Comparison of ENCODE assay signal across 27 mouse cellular contexts in genomic region chr4:63251760-63252159, GRCm38 (mm10). TPM values are rescaled to one million over a fixed set of nuclear protein-coding genes. Genes with fewer than 3 reads are reported as not detected.
DNase-seq lines count a peak whose midpoint lies in the region; ATAC-seq lines count a peak whose summit lies in the region.
"Had no signal": no experiment of that assay in that cellular context is flagged by ENCODE, and none has a peak within 500 bp of the region (broad histone marks: within the 10 kb centered on the region; RNA-seq: fewer than 3 reads in every experiment).

No protein-coding gene starts in this region.

- H3K27ac ChIP-seq in hindbrain, embryonic 13.5 days, result 0 out of 2 replicates have a peak overlapping the region, but pooled peaks have one; percentile 25
- no peak overlapping the region for H3K27ac ChIP-seq in hindbrain, embryonic 14.5 days
- H3K27ac ChIP-seq: forebrain, embryonic 12.5 days; kidney, embryonic 15.5 days; limb, embryonic 12.5 days; liver, embryonic 14.5 days; midbrain, embryonic 15.5 days; neural tube, embryonic 12.5 days had no signal

- 60% methylated on average over 11 of the region's 11 CpGs for WGBS in hindbrain, embryonic 13.5 days
- WGBS in hindbrain, embryonic 14.5 days, result 66% methylated on average over 11 of the region's 11 CpGs

- no peak overlapping the region for H3K9ac ChIP-seq in hindbrain, embryonic 13.5 days
- H3K9ac ChIP-seq in hindbrain, embryonic 14.5 days, result no peak overlapping the region
- H3K9ac ChIP-seq: forebrain, embryonic 12.5 days; kidney, embryonic 15.5 days; limb, embryonic 12.5 days; liver, embryonic 14.5 days; lung, embryonic 14.5 days; midbrain, embryonic 15.5 days; neural tube, embryonic 12.5 days had no signal

- ATAC-seq in hindbrain, embryonic 13.5 days (ENCODE audit: low FRiP score), result no peak
- no peak for ATAC-seq in hindbrain, embryonic 14.5 days (ENCODE audit: low FRiP score)
- ATAC-seq: midbrain, embryonic 15.5 days had no signal

- DNase-seq in hindbrain, embryonic 14.5 days (ENCODE audit: low spot score), result no peak
- peak; percentile 54 to 62 for DNase-seq in left cerebral cortex, postnatal 14 days (ENCODE audit: low spot score in 2 of 2)
- no peak for DNase-seq in left cerebral cortex, postnatal 4 days
- peak; percentile 79 for DNase-seq in brain, adult 2 months (ENCODE audit: low read depth, low spot score)
- peak; percentile 28 to 31 for DNase-seq in left cerebral cortex, postnatal 36 days (ENCODE audit: low spot score in 2 of 2)
- no peak for DNase-seq in embryo, embryonic 11 days
- DNase-seq: adrenal gland, postnatal 25 days; cerebellum, adult 11 months; cerebellum, adult 9-11 months; gastrocnemius, postnatal 14 days; heart, adult 11 months; kidney, adult 11 months; kidney, postnatal 36 days; layer of hippocampus, adult 9-11 months; lung, embryonic 14.5 days; spleen, adult 18-20 months had no signal

- intact Hi-C loops in left cerebral cortex, postnatal 14 days (cut with DNase I), result loop anchor here (5.0 kb wide), 2 partner anchors 34 to 56 kb away; no protein-coding TSS in a partner anchor
- intact Hi-C loops in left cerebral cortex, postnatal 4 days (cut with DNase I), result no loop called here
- intact Hi-C loops in left cerebral cortex, postnatal 36 days (cut with DNase I), result loop anchor here (5.0 kb wide), 1 partner anchor 34 kb away; no protein-coding TSS in a partner anchor

- H3K4me3 ChIP-seq in hindbrain, embryonic 13.5 days, result no peak overlapping the region
- no peak overlapping the region for H3K4me3 ChIP-seq in hindbrain, embryonic 14.5 days (replicated peaks; ENCODE audit: low read length)
- H3K4me3 ChIP-seq: erythroblast, embryonic 14.5 days; forebrain, embryonic 12.5 days; kidney, embryonic 15.5 days; limb, embryonic 12.5 days; megakaryocyte, embryonic 14.5 days; midbrain, embryonic 15.5 days; neural tube, embryonic 12.5 days had no signal

- H3K4me1 ChIP-seq in hindbrain, embryonic 13.5 days (replicated peaks), result peaks cover 16% of the 10 kb centered on the region
- no peaks in the 10 kb centered on the region for H3K4me1 ChIP-seq in hindbrain, embryonic 14.5 days (replicated peaks; ENCODE audit: control insufficient read depth, insufficient read depth, low read length)
- H3K4me1 ChIP-seq: forebrain, embryonic 12.5 days; limb, embryonic 12.5 days; megakaryocyte, embryonic 14.5 days; midbrain, embryonic 15.5 days had no signal

- no peaks in the 10 kb centered on the region for H3K36me3 ChIP-seq in hindbrain, embryonic 13.5 days
- H3K36me3 ChIP-seq in hindbrain, embryonic 14.5 days (replicated peaks; ENCODE audit: control insufficient read depth, insufficient read depth), result no peaks in the 10 kb centered on the region
- H3K36me3 ChIP-seq: forebrain, embryonic 12.5 days; midbrain, embryonic 15.5 days; neural tube, embryonic 12.5 days had no signal

- no peak overlapping the region for H3K4me2 ChIP-seq in hindbrain, embryonic 13.5 days
- H3K4me2 ChIP-seq in hindbrain, embryonic 14.5 days (replicated peaks), result no peak overlapping the region
- H3K4me2 ChIP-seq: forebrain, embryonic 12.5 days; heart, embryonic 11.5 days; kidney, embryonic 15.5 days; limb, embryonic 12.5 days; lung, embryonic 14.5 days; midbrain, embryonic 15.5 days; neural tube, embryonic 12.5 days had no signal

- H3K27me3 ChIP-seq in hindbrain, embryonic 13.5 days, result no peaks in the 10 kb centered on the region
- H3K27me3 ChIP-seq in hindbrain, embryonic 14.5 days (ENCODE audit: control insufficient read depth, insufficient read depth, low read length), result no peaks in the 10 kb centered on the region
- H3K27me3 ChIP-seq: forebrain, embryonic 12.5 days; kidney, embryonic 15.5 days; limb, embryonic 12.5 days; midbrain, embryonic 15.5 days; neural tube, embryonic 12.5 days had no signal

- no peaks in the 10 kb centered on the region for H3K9me3 ChIP-seq in hindbrain, embryonic 13.5 days
- H3K9me3 ChIP-seq in hindbrain, embryonic 14.5 days (ENCODE audit: control insufficient read depth, low read length), result no peaks in the 10 kb centered on the region
- H3K9me3 ChIP-seq: forebrain, embryonic 12.5 days; kidney, embryonic 15.5 days; limb, embryonic 12.5 days; megakaryocyte, embryonic 14.5 days; midbrain, embryonic 15.5 days; neural tube, embryonic 12.5 days had no signal

RNA-seq across cellular contexts. Expression of gene Col27a1, which starts 38.0 kb away (rescaled TPM):
- 2.1 and 2.4 TPM in 2 replicates for polyA plus RNA-seq in hindbrain, embryonic 13.5 days (2015; fragmentation: Nextera tagmentation; extraction: Ambion mirVana)
- polyA plus RNA-seq in hindbrain, embryonic 14.5 days (2014; fragmentation: Nextera tagmentation; extraction: Ambion mirVana), result 2.0 and 2.6 TPM in 2 replicates
- 1 to 10 TPM; 3.1 to 3.4 TPM for total RNA-seq in left cerebral cortex, postnatal 14 days (2021)
- 1 to 10 TPM; 2.5 to 3.1 TPM for total RNA-seq in left cerebral cortex, postnatal 4 days (2021)
- 1 to 10 TPM; 2.2 to 4.3 TPM for total RNA-seq in left cerebral cortex, postnatal 36 days (2021)
- total RNA-seq: hematopoietic stem cell, adult 5-6 weeks had no signal

Comparison
In these comparisons a context has a peak if more than half of its experiments do, and no peak if none do; other contexts are left out.
1. DNase-seq: peak in left cerebral cortex, postnatal 14 days (2 of 2), brain, adult 2 months (single experiment) and left cerebral cortex, postnatal 36 days (2 of 2); none in hindbrain, embryonic 14.5 days (single experiment), left cerebral cortex, postnatal 4 days (single experiment) and embryo, embryonic 11 days (single experiment).